In the genomic region with DNA sequence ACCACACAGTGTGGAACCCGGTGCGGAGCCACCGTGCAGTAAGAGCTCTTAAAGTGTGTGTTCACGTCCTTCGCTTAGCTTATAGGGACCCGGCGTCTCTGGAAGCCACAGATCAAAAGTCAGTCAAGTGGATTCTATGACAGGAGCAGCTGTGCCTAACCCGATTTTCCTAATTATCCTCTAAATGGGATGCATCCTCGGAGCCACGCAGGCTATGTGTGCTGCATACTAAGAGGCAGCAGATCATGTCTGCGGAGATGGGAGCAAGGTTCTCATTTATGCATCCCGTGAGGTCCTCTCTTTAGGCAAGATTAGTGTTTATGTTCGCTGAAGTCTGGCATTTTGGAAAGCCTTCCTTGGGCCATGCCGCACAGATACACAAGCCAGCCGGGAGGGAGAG, we compare ENCODE assay signal across 21 mouse cellular contexts. TPM values are rescaled to one million over a fixed set of nuclear protein-coding genes. Genes with fewer than 3 reads are reported as not detected.
DNase-seq lines count a peak whose midpoint lies in the region; ATAC-seq and TF ChIP-seq lines count a peak whose summit lies in the region.
"Had no signal": no experiment of that assay in that cellular context is flagged by ENCODE, and none has a peak within 500 bp of the region (broad histone marks: within the 10 kb centered on the region; RNA-seq: fewer than 3 reads in every experiment).

No protein-coding gene starts in this region.

- H3K27ac ChIP-seq in forebrain, embryonic 12.5 days, result peak overlapping the region; percentile 76
- H3K27ac ChIP-seq in forebrain, embryonic 11.5 days (ENCODE audit: low read depth, low read length), result no peak overlapping the region
- peak overlapping the region; percentile 21; the same call in 1 of the 2 replicates for H3K27ac ChIP-seq in forebrain, postnatal 0 days (ENCODE audit: low read depth, low read length)
- H3K27ac ChIP-seq in hindbrain, postnatal 0 days, result no peak overlapping the region
- no peak overlapping the region for H3K27ac ChIP-seq in midbrain, postnatal 0 days (ENCODE audit: low read depth, low read length)
- H3K27ac ChIP-seq in stomach, postnatal 0 days (replicated peaks), result no peak overlapping the region
- H3K27ac ChIP-seq: heart, adult 2 months; left cerebral cortex, adult 2 months had no signal

- peaks cover 60% of the 10 kb centered on the region for H3K4me1 ChIP-seq in forebrain, embryonic 12.5 days
- peaks cover 3% of the 10 kb centered on the region; the same call in 1 of the 2 replicates for H3K4me1 ChIP-seq in forebrain, embryonic 11.5 days (replicated peaks; ENCODE audit: control insufficient read depth, insufficient read depth, low read length)
- peaks cover 23% of the 10 kb centered on the region for H3K4me1 ChIP-seq in forebrain, postnatal 0 days (ENCODE audit: insufficient read depth)
- H3K4me1 ChIP-seq in hindbrain, postnatal 0 days (ENCODE audit: insufficient read depth, low read length), result peaks cover 13% of the 10 kb centered on the region
- H3K4me1 ChIP-seq in midbrain, postnatal 0 days (ENCODE audit: insufficient read depth, low read length), result peaks cover 17% of the 10 kb centered on the region
- H3K4me1 ChIP-seq in stomach, postnatal 0 days (replicated peaks; ENCODE audit: control insufficient read depth, insufficient read depth), result no peaks in the 10 kb centered on the region

- H3K9ac ChIP-seq in forebrain, embryonic 12.5 days, result no peak overlapping the region
- no peak overlapping the region for H3K9ac ChIP-seq in forebrain, embryonic 11.5 days (ENCODE audit: low read length)
- H3K9ac ChIP-seq in forebrain, postnatal 0 days, result no peak overlapping the region
- H3K9ac ChIP-seq in hindbrain, postnatal 0 days (replicated peaks; ENCODE audit: low read length), result no peak overlapping the region
- no peak overlapping the region for H3K9ac ChIP-seq in midbrain, postnatal 0 days (replicated peaks; ENCODE audit: low read length, poor library complexity, severe bottlenecking)
- no peak overlapping the region for H3K9ac ChIP-seq in stomach, postnatal 0 days (ENCODE audit: low read length)

- no peaks in the 10 kb centered on the region for H3K36me3 ChIP-seq in forebrain, embryonic 12.5 days (replicated peaks)
- H3K36me3 ChIP-seq in forebrain, embryonic 11.5 days (ENCODE audit: control insufficient read depth, insufficient read depth, low read length), result no peaks in the 10 kb centered on the region
- H3K36me3 ChIP-seq in forebrain, postnatal 0 days (ENCODE audit: insufficient read depth), result no peaks in the 10 kb centered on the region
- H3K36me3 ChIP-seq in hindbrain, postnatal 0 days (ENCODE audit: insufficient read depth, low read length), result no peaks in the 10 kb centered on the region
- no peaks in the 10 kb centered on the region for H3K36me3 ChIP-seq in midbrain, postnatal 0 days (ENCODE audit: insufficient read depth, low read length)
- no peaks in the 10 kb centered on the region for H3K36me3 ChIP-seq in stomach, postnatal 0 days (ENCODE audit: control insufficient read depth, insufficient read depth, low read length)
- H3K36me3 ChIP-seq: G1E had no signal

- ATAC-seq in forebrain, embryonic 12.5 days (ENCODE audit: low FRiP score), result peak; percentile 68
- no peak for ATAC-seq in forebrain, embryonic 11.5 days (replicated peaks; ENCODE audit: low FRiP score)
- peak; percentile 69; the same call in 1 of the 2 replicates for ATAC-seq in forebrain, postnatal 0 days
- peak; percentile 34; the same call in 1 of the 2 replicates for ATAC-seq in hindbrain, postnatal 0 days
- no peak for ATAC-seq in midbrain, postnatal 0 days (ENCODE audit: low FRiP score)
- ATAC-seq in stomach, postnatal 0 days (ENCODE audit: low FRiP score, low TSS enrichment), result no peak
- ATAC-seq: CD4-positive, CD25-positive, alpha-beta regulatory T cell, adult 4 months; inflammation-experienced regulatory T-cells, adult 6 months had no signal

- H3K4me3 ChIP-seq in forebrain, embryonic 12.5 days (replicated peaks), result no peak overlapping the region
- no peak overlapping the region for H3K4me3 ChIP-seq in forebrain, embryonic 11.5 days (ENCODE audit: low read depth, low read length)
- H3K4me3 ChIP-seq in forebrain, postnatal 0 days (ENCODE audit: low read depth, low read length), result no peak overlapping the region
- no peak overlapping the region for H3K4me3 ChIP-seq in hindbrain, postnatal 0 days (ENCODE audit: low read length)
- H3K4me3 ChIP-seq in midbrain, postnatal 0 days (ENCODE audit: low read depth, low read length), result no peak overlapping the region
- H3K4me3 ChIP-seq in stomach, postnatal 0 days (ENCODE audit: low read depth, low read length), result no peak overlapping the region
- H3K4me3 ChIP-seq: heart, adult 2 months; left cerebral cortex, adult 2 months; megakaryocyte, embryonic 14.5 days had no signal

- no peaks in the 10 kb centered on the region for H3K9me3 ChIP-seq in forebrain, embryonic 12.5 days
- no peaks in the 10 kb centered on the region for H3K9me3 ChIP-seq in forebrain, embryonic 11.5 days (ENCODE audit: control insufficient read depth, low read length)
- no peaks in the 10 kb centered on the region for H3K9me3 ChIP-seq in forebrain, postnatal 0 days (ENCODE audit: low read length)
- no peaks in the 10 kb centered on the region for H3K9me3 ChIP-seq in hindbrain, postnatal 0 days (ENCODE audit: low read length)
- no peaks in the 10 kb centered on the region for H3K9me3 ChIP-seq in midbrain, postnatal 0 days (ENCODE audit: low read length)
- H3K9me3 ChIP-seq in stomach, postnatal 0 days (ENCODE audit: control insufficient read depth, low read length), result no peaks in the 10 kb centered on the region
- H3K9me3 ChIP-seq: megakaryocyte, embryonic 14.5 days had no signal

- no peak for TF ChIP-seq CTCF in forebrain, postnatal 0 days (IDR thresholded peaks at IDR 0.05; ENCODE audit: low read depth)
- no peak for TF ChIP-seq CTCF in hindbrain, postnatal 0 days (IDR thresholded peaks at IDR 0.05; ENCODE audit: low read depth)
- no peak for TF ChIP-seq CTCF in midbrain, postnatal 0 days (IDR thresholded peaks at IDR 0.05)
- no peak for TF ChIP-seq CTCF in stomach, postnatal 0 days (IDR thresholded peaks at IDR 0.05; ENCODE audit: low read depth)

- no peak overlapping the region for H3K4me2 ChIP-seq in forebrain, embryonic 12.5 days
- H3K4me2 ChIP-seq in forebrain, embryonic 11.5 days (ENCODE audit: low read depth, low read length, severe bottlenecking), result no peak overlapping the region
- no peak overlapping the region for H3K4me2 ChIP-seq in forebrain, postnatal 0 days (ENCODE audit: low read depth)
- H3K4me2 ChIP-seq in hindbrain, postnatal 0 days (ENCODE audit: low read depth, low read length), result no peak overlapping the region
- no peak overlapping the region for H3K4me2 ChIP-seq in midbrain, postnatal 0 days (ENCODE audit: low read depth, low read length, poor library complexity, severe bottlenecking)
- no peak overlapping the region for H3K4me2 ChIP-seq in stomach, postnatal 0 days (replicated peaks; ENCODE audit: low read depth)

- H3K27me3 ChIP-seq in forebrain, embryonic 12.5 days, result peaks cover 33% of the 10 kb centered on the region
- H3K27me3 ChIP-seq in forebrain, embryonic 11.5 days (ENCODE audit: control insufficient read depth, insufficient read depth, low read length), result peaks cover 5% of the 10 kb centered on the region; the same call in 1 of the 2 replicates
- no peaks in the 10 kb centered on the region for H3K27me3 ChIP-seq in forebrain, postnatal 0 days (ENCODE audit: insufficient read depth, low read length)
- H3K27me3 ChIP-seq in hindbrain, postnatal 0 days (ENCODE audit: insufficient read depth, low read length), result no peaks in the 10 kb centered on the region
- no peaks in the 10 kb centered on the region for H3K27me3 ChIP-seq in midbrain, postnatal 0 days (ENCODE audit: insufficient read depth, low read length)
- no peaks in the 10 kb centered on the region for H3K27me3 ChIP-seq in stomach, postnatal 0 days (ENCODE audit: control insufficient read depth, insufficient read depth, low read length)

- TF ChIP-seq EP300 in stomach, postnatal 0 days (optimal IDR thresholded peaks at IDR 0.05), result no peak

- no peak for DNase-seq in forebrain, embryonic 11.5 days (ENCODE audit: low spot score)
- DNase-seq in forebrain, postnatal 0 days, result peak; percentile 64
- DNase-seq in hindbrain, postnatal 0 days (ENCODE audit: low spot score), result peak; percentile 72
- DNase-seq in midbrain, postnatal 0 days (ENCODE audit: low spot score), result peak; percentile 75
- no peak for DNase-seq in heart, adult 9 months (ENCODE audit: low spot score in 2 of 2)
- no peak for DNase-seq in stomach, postnatal 0 days (ENCODE audit: low spot score)
- DNase-seq in frontal cortex, postnatal 10 days (ENCODE audit: low spot score in 2 of 2), result no peak
- DNase-seq: adrenal gland, adult 2 months; cerebellum, adult 18-20 months; gastrocnemius, postnatal 14 days; heart, adult 2 months; kidney, adult 8-10 months; kidney, postnatal 25 days; lung, postnatal 10 days; thymus, adult 18-20 months had no signal

- 54% methylated on average over 15 of the region's 15 CpGs for WGBS in forebrain, embryonic 12.5 days
- WGBS in forebrain, embryonic 11.5 days, result 67% methylated on average over 15 of the region's 15 CpGs
- 30% methylated on average over 15 of the region's 15 CpGs for WGBS in forebrain, postnatal 0 days
- WGBS in hindbrain, postnatal 0 days, result 27% methylated on average over 15 of the region's 15 CpGs
- 23% methylated on average over 15 of the region's 15 CpGs for WGBS in midbrain, postnatal 0 days
- 83% methylated on average over 15 of the region's 15 CpGs for WGBS in stomach, postnatal 0 days

RNA-seq across cellular contexts. Expression of a gene that starts 4.9 kb away (rescaled TPM):
- 2.0 and 2.4 TPM in 2 replicates for polyA plus RNA-seq in forebrain, embryonic 12.5 days (2016; fragmentation: Nextera tagmentation; extraction: Ambion mirVana)
- 3.3 and 4.9 TPM in 2 replicates for polyA plus RNA-seq in forebrain, embryonic 11.5 days (2014; fragmentation: Nextera tagmentation; extraction: Ambion mirVana)
- total RNA-seq in forebrain, postnatal 0 days (2014; rRNA removed), result 3.8 and 9.4 TPM in 2 replicates
- 2.7 and 4.3 TPM in 2 replicates for polyA plus RNA-seq in forebrain, postnatal 0 days (2015; fragmentation: Nextera tagmentation; extraction: Ambion mirVana)
- total RNA-seq in hindbrain, postnatal 0 days (2014; rRNA removed), result 9.4 and 9.5 TPM in 2 replicates
- 4.3 and 6.2 TPM in 2 replicates for polyA plus RNA-seq in hindbrain, postnatal 0 days (2015; fragmentation: Nextera tagmentation; extraction: Ambion mirVana)
- 9.6 and 14.0 TPM in 2 replicates for total RNA-seq in midbrain, postnatal 0 days (2014; rRNA removed)
- 4.3 and 5.8 TPM in 2 replicates for polyA plus RNA-seq in midbrain, postnatal 0 days (2015; fragmentation: Nextera tagmentation; extraction: Ambion mirVana)
- polyA plus RNA-seq in stomach, postnatal 0 days (2015; fragmentation: Nextera tagmentation; extraction: Ambion mirVana), result 1.1 and 1.4 TPM in 2 replicates

RNA-seq across cellular contexts. Expression of a gene that starts 34.9 kb away (rescaled TPM):
- polyA plus RNA-seq in forebrain, embryonic 12.5 days (2016; fragmentation: Nextera tagmentation; extraction: Ambion mirVana), result 94.9 and 95.9 TPM in 2 replicates
- polyA plus RNA-seq in forebrain, embryonic 11.5 days (2014; fragmentation: Nextera tagmentation; extraction: Ambion mirVana), result 78.8 and 83.0 TPM in 2 replicates
- 36.6 and 37.2 TPM in 2 replicates for total RNA-seq in forebrain, postnatal 0 days (2014; rRNA removed)
- polyA plus RNA-seq in forebrain, postnatal 0 days (2015; fragmentation: Nextera tagmentation; extraction: Ambion mirVana), result 88.3 and 93.8 TPM in 2 replicates
- 28.0 and 30.9 TPM in 2 replicates for total RNA-seq in hindbrain, postnatal 0 days (2014; rRNA removed)
- polyA plus RNA-seq in hindbrain, postnatal 0 days (2015; fragmentation: Nextera tagmentation; extraction: Ambion mirVana), result 92.3 and 93.6 TPM in 2 replicates
- total RNA-seq in midbrain, postnatal 0 days (2014; rRNA removed), result 38.9 and 39.7 TPM in 2 replicates
- 88.1 and 90.9 TPM in 2 replicates for polyA plus RNA-seq in midbrain, postnatal 0 days (2015; fragmentation: Nextera tagmentation; extraction: Ambion mirVana)
- polyA plus RNA-seq in stomach, postnatal 0 days (2015; fragmentation: Nextera tagmentation; extraction: Ambion mirVana), result 92.3 and 97.4 TPM in 2 replicates

RNA-seq across cellular contexts. Expression of a gene that starts 59.3 kb away (rescaled TPM):
- 2.1 and 3.0 TPM in 2 replicates for polyA plus RNA-seq in forebrain, embryonic 12.5 days (2016; fragmentation: Nextera tagmentation; extraction: Ambion mirVana)
- 1.6 and 2.0 TPM in 2 replicates for polyA plus RNA-seq in forebrain, embryonic 11.5 days (2014; fragmentation: Nextera tagmentation; extraction: Ambion mirVana)
- total RNA-seq in forebrain, postnatal 0 days (2014; rRNA removed), result 5.2 and 5.6 TPM in 2 replicates
- 2.4 and 3.0 TPM in 2 replicates for polyA plus RNA-seq in forebrain, postnatal 0 days (2015; fragmentation: Nextera tagmentation; extraction: Ambion mirVana)
- total RNA-seq in hindbrain, postnatal 0 days (2014; rRNA removed), result 7.4 and 15.4 TPM in 2 replicates
- 6.2 and 7.9 TPM in 2 replicates for polyA plus RNA-seq in hindbrain, postnatal 0 days (2015; fragmentation: Nextera tagmentation; extraction: Ambion mirVana)
- total RNA-seq in midbrain, postnatal 0 days (2014; rRNA removed), result 6.9 and 7.3 TPM in 2 replicates
- polyA plus RNA-seq in midbrain, postnatal 0 days (2015; fragmentation: Nextera tagmentation; extraction: Ambion mirVana), result 5.1 and 5.4 TPM in 2 replicates
- 3.0 and 4.1 TPM in 2 replicates for polyA plus RNA-seq in stomach, postnatal 0 days (2015; fragmentation: Nextera tagmentation; extraction: Ambion mirVana)
- total RNA-seq: G1E had no signal
- polyA plus RNA-seq: G1E had no signal

Comparison
In these comparisons a context has a peak if more than half of its experiments do, and no peak if none do; other contexts are left out.
1. ATAC-seq: peak in forebrain, embryonic 12.5 days (single experiment), forebrain, postnatal 0 days (single experiment) and hindbrain, postnatal 0 days (single experiment); none in forebrain, embryonic 11.5 days (single experiment), midbrain, postnatal 0 days (single experiment) and stomach, postnatal 0 days (single experiment).
2. H3K27ac ChIP-seq: peak in forebrain, embryonic 12.5 days (single experiment) and forebrain, postnatal 0 days (single experiment); none in forebrain, embryonic 11.5 days (single experiment), hindbrain, postnatal 0 days (single experiment), midbrain, postnatal 0 days (single experiment) and stomach, postnatal 0 days (single experiment).
3. DNase-seq: peak in forebrain, postnatal 0 days (single experiment), hindbrain, postnatal 0 days (single experiment) and midbrain, postnatal 0 days (single experiment); none in forebrain, embryonic 11.5 days (single experiment), heart, adult 9 months (0 of 2), stomach, postnatal 0 days (single experiment) and frontal cortex, postnatal 10 days (0 of 2).